Mouse (Mus musculus): ENCODE data around the gene Ndufa12. TPM values are rescaled to one million over a fixed set of nuclear protein-coding genes. Genes with fewer than 3 reads are reported as not detected.

Gene Ndufa12
- total RNA-seq, 1 experiment: 184 TPM

DNA sequence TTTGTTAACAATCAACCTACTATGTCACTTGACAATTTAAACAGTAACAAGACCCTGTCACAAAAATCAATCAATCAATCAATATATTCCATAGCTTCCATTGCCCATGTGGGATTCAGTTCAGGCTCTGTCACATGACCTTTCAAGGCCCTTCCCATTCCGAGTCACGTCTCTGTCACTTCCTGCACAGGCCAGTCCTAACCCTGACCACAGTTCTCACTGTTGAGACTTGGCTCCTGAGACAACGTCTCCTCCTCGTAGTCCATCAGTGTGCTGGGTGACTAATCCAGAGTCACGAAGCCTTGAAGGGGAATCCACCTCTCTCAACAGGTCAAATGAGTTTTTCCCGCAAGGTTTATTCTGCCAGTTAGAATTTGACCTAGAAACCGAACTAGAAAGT, 23.9 kb upstream of the Ndufa12 start:
- Histone ChIP-seq H3K27ac (ENCODE audit: insufficient read depth, low read depth, low read length, poor library complexity, severe bottlenecking) (no peak overlapping the region), H3K4me3 (ENCODE audit: insufficient read depth in 1 of 2, low read depth in 1 of 2, low read length in 2 of 2, poor library complexity in 1 of 2, severe bottlenecking in 1 of 2) (no peak overlapping the region), H3K4me1 (ENCODE audit: control insufficient read depth in 2 of 2, insufficient read depth in 2 of 2, low read length in 2 of 2, poor library complexity in 1 of 2) (peaks cover 0 to 7% of the 10 kb centered on the region in 2 experiments; a peak in 3 of 4 replicates), H3K9me3 (ENCODE audit: control insufficient read depth, insufficient read depth, low read depth, low read length) (no peaks in the 10 kb centered on the region), H3K9ac (ENCODE audit: insufficient read depth, low read depth, low read length, poor library complexity, severe bottlenecking) (no peak overlapping the region), H3K36me3 (ENCODE audit: control insufficient read depth, insufficient read depth, low read length, poor library complexity, severe bottlenecking) (peaks cover 7% of the 10 kb centered on the region; the same call in 1 of the 2 replicates)
- no peak for DNase-seq (ENCODE audit: low read depth, low spot score)
- in situ Hi-C loops (cut with MboI; ENCODE audit: low sequenced_read_pairs in 2 of 2, unreplicated experiment in 2 of 2): no loop called here
- no peak for TF ChIP-seq ZC3H11A (IDR thresholded peaks at IDR 0.05; ENCODE audit: borderline replicate concordance, low read depth, low read length)
- no peak for TF ChIP-seq HCFC1 (IDR thresholded peaks at IDR 0.05; ENCODE audit: borderline replicate concordance, insufficient read depth, low read length)
- no peak for TF ChIP-seq CHD2 (IDR thresholded peaks at IDR 0.05; ENCODE audit: low read depth, low read length)
- no peak for TF ChIP-seq MAFK (IDR thresholded peaks at IDR 0.05; ENCODE audit: insufficient read depth, low read depth, low read length)
- no peak for TF ChIP-seq ZNF384 (IDR thresholded peaks at IDR 0.05; ENCODE audit: low read depth, low read length)

DNA sequence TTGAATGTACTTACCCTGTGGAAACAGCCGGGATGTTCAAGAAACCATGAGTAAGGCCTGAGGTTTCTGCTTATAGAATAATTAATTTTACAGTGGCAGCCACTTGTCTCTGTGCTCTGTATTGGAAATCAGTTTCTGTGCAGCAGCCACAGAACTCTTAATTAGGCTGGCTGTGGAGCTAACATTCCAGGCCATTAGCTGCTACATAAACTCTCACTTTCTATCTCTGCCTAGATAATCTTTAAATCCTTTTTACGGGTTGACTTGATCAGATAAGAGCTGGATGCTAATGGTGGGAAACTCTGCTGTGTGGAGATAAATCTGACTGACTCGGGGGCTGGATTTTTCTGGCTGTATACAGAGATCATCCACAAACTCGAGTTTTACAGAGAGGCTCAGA, 15.3 kb upstream of the Ndufa12 start:
- no peaks in the 10 kb centered on the region for H3K9me3 ChIP-seq (ENCODE audit: control insufficient read depth, insufficient read depth, low read depth, low read length)
- no peak overlapping the region for H3K4me3 ChIP-seq (ENCODE audit: insufficient read depth in 1 of 2, low read depth in 1 of 2, low read length in 2 of 2, poor library complexity in 1 of 2, severe bottlenecking in 1 of 2)
- no peak overlapping the region for H3K9ac ChIP-seq (ENCODE audit: insufficient read depth, low read depth, low read length, poor library complexity, severe bottlenecking)
- no peaks in the 10 kb centered on the region for H3K4me1 ChIP-seq (ENCODE audit: control insufficient read depth in 2 of 2, insufficient read depth in 2 of 2, low read length in 2 of 2, poor library complexity in 1 of 2)
- in situ Hi-C loops (cut with MboI; ENCODE audit: low sequenced_read_pairs in 2 of 2, unreplicated experiment in 2 of 2): no loop called here
- no peak for TF ChIP-seq HCFC1 (IDR thresholded peaks at IDR 0.05; ENCODE audit: borderline replicate concordance, insufficient read depth, low read length)
- no peak for DNase-seq (ENCODE audit: low read depth, low spot score)
- H3K27ac ChIP-seq (ENCODE audit: insufficient read depth, low read depth, low read length, poor library complexity, severe bottlenecking): no peak overlapping the region
- H3K36me3 ChIP-seq (ENCODE audit: control insufficient read depth, insufficient read depth, low read length, poor library complexity, severe bottlenecking): peaks cover 2% of the 10 kb centered on the region; the same call in 1 of the 2 replicates

DNA sequence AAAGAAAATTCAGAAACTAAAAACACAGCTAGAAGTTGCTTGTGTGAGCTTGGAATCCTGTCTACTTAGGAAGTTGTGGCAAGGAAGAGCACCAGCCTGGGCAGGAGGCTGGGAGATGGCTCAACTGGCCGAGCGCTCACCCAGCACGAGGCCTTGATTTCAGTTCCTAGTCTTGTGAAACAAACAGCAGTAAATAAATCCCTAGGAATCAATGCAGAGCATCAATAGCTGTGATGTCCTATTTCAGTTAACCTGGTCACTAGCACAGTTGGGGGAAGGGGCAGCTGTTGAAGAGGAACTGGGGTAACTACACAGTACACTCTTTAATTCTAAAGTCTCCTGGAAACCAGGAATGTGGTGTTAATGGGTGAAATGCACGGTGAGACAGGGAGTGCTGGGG, 6.5 kb downstream of the Ndufa12 start:
- peaks cover 15% of the 10 kb centered on the region for H3K36me3 ChIP-seq (ENCODE audit: control insufficient read depth, insufficient read depth, low read length, poor library complexity, severe bottlenecking)
- H3K27ac ChIP-seq (ENCODE audit: insufficient read depth, low read depth, low read length, poor library complexity, severe bottlenecking): no peak overlapping the region
- H3K4me3 ChIP-seq (ENCODE audit: insufficient read depth in 1 of 2, low read depth in 1 of 2, low read length in 2 of 2, poor library complexity in 1 of 2, severe bottlenecking in 1 of 2): no peak overlapping the region
- no peaks in the 10 kb centered on the region for H3K4me1 ChIP-seq (ENCODE audit: control insufficient read depth in 2 of 2, insufficient read depth in 2 of 2, low read length in 2 of 2, poor library complexity in 1 of 2)
- no peak overlapping the region for H3K9ac ChIP-seq (ENCODE audit: insufficient read depth, low read depth, low read length, poor library complexity, severe bottlenecking)
- in situ Hi-C loops (cut with MboI; ENCODE audit: low sequenced_read_pairs in 2 of 2, unreplicated experiment in 2 of 2): no loop called here
- TF ChIP-seq MAFK (IDR thresholded peaks at IDR 0.05; ENCODE audit: insufficient read depth, low read depth, low read length): no peak
- H3K9me3 ChIP-seq (ENCODE audit: control insufficient read depth, insufficient read depth, low read depth, low read length): no peaks in the 10 kb centered on the region
- DNase-seq (ENCODE audit: low read depth, low spot score): no peak

DNA sequence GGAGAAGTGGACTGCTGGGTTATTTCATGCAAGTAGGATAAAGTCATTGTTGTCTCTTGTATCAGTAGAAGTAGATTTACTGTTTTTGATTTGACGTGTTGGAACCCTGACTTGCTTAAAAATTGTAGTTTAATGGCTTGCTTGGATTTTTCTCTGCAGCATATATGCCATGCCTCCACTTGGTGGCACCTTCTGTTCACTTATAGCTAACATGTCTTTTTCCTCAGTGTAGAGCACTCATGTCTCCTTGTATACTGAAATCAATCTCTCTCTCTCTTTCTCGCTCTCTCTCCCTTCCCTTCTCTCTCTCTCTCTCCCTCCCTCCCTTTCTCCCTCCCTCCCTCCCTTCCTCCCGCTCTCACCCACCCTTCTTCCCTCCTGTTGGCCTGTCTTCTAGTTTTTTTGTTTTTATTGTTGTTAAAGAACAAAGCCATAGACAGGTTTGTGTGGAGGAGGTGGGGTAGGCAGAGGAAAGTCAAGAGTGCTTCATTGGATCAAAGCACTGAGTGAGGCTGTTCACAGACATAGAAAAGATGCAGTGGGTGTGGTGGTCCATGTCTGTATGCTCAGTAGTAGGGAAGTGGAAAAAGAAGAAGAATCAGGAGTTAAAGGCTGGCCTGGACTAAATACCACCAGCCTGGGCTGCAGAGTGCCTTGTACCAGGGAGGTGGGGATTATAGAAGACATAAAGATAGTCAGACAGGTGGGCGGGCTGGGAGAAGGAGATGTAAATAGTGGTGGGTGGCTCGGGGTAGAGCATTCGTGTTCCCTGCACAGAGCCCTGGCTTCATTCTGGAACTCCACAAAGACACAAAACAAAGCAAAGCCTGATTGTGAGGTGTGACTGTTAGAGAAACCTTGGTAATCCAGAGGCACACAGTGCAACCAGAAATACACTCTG, 12.4 kb downstream of the Ndufa12 start:
- Histone ChIP-seq H3K9ac (ENCODE audit: insufficient read depth, low read depth, low read length, poor library complexity, severe bottlenecking) (no peak overlapping the region), H3K36me3 (ENCODE audit: control insufficient read depth, insufficient read depth, low read length, poor library complexity, severe bottlenecking) (peaks cover 10% of the 10 kb centered on the region), H3K4me3 (ENCODE audit: insufficient read depth in 1 of 2, low read depth in 1 of 2, low read length in 2 of 2, poor library complexity in 1 of 2, severe bottlenecking in 1 of 2) (no peak overlapping the region), H3K4me1 (ENCODE audit: control insufficient read depth in 2 of 2, insufficient read depth in 2 of 2, low read length in 2 of 2, poor library complexity in 1 of 2) (no peaks in the 10 kb centered on the region), H3K27ac (ENCODE audit: insufficient read depth, low read depth, low read length, poor library complexity, severe bottlenecking) (no peak overlapping the region), H3K9me3 (ENCODE audit: control insufficient read depth, insufficient read depth, low read depth, low read length) (no peaks in the 10 kb centered on the region)
- in situ Hi-C loops (cut with MboI; ENCODE audit: low sequenced_read_pairs in 2 of 2, unreplicated experiment in 2 of 2): no loop called here
- TF ChIP-seq ZNF384 (IDR thresholded peaks at IDR 0.05; ENCODE audit: low read depth, low read length) (no peak), HCFC1 (IDR thresholded peaks at IDR 0.05; ENCODE audit: borderline replicate concordance, insufficient read depth, low read length) (no peak), CHD2 (IDR thresholded peaks at IDR 0.05; ENCODE audit: low read depth, low read length) (no peak), ZC3H11A (IDR thresholded peaks at IDR 0.05; ENCODE audit: borderline replicate concordance, low read depth, low read length) (no peak), MAFK (IDR thresholded peaks at IDR 0.05; ENCODE audit: insufficient read depth, low read depth, low read length) (no peak)
- no peak for DNase-seq (ENCODE audit: low read depth, low spot score)

DNA sequence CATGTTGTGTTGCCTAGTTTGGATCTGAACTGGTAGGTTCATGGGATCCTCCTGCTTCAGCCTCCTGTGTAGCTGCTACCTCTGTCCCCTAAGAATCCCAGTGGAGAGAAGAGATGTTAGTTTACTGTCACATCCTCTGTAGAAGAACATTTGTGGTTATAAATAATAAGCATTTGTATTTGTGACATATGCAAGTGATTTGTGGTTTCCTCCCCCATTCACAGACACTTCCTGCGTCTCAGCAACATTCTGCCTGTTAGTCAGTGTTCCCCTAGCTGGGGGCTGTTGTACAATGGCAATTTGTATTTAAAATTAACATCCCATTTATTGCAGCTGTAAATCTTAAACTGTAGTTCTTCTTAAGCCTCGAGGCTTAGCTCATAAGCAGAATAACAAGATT, 13.2 kb downstream of the Ndufa12 start:
- H3K36me3 ChIP-seq (ENCODE audit: control insufficient read depth, insufficient read depth, low read length, poor library complexity, severe bottlenecking): peaks cover 10% of the 10 kb centered on the region
- in situ Hi-C loops (cut with MboI; ENCODE audit: low sequenced_read_pairs in 2 of 2, unreplicated experiment in 2 of 2): no loop called here
- H3K9me3 ChIP-seq (ENCODE audit: control insufficient read depth, insufficient read depth, low read depth, low read length): no peaks in the 10 kb centered on the region
- no peaks in the 10 kb centered on the region for H3K4me1 ChIP-seq (ENCODE audit: control insufficient read depth in 2 of 2, insufficient read depth in 2 of 2, low read length in 2 of 2, poor library complexity in 1 of 2)
- H3K4me3 ChIP-seq (ENCODE audit: insufficient read depth in 1 of 2, low read depth in 1 of 2, low read length in 2 of 2, poor library complexity in 1 of 2, severe bottlenecking in 1 of 2): no peak overlapping the region
- no peak for TF ChIP-seq HCFC1 (IDR thresholded peaks at IDR 0.05; ENCODE audit: borderline replicate concordance, insufficient read depth, low read length)
- no peak for TF ChIP-seq ZNF384 (IDR thresholded peaks at IDR 0.05; ENCODE audit: low read depth, low read length)
- no peak for TF ChIP-seq ZC3H11A (IDR thresholded peaks at IDR 0.05; ENCODE audit: borderline replicate concordance, low read depth, low read length)
- no peak for TF ChIP-seq CHD2 (IDR thresholded peaks at IDR 0.05; ENCODE audit: low read depth, low read length)
- DNase-seq (ENCODE audit: low read depth, low spot score): no peak
- H3K9ac ChIP-seq (ENCODE audit: insufficient read depth, low read depth, low read length, poor library complexity, severe bottlenecking): no peak overlapping the region
- H3K27ac ChIP-seq (ENCODE audit: insufficient read depth, low read depth, low read length, poor library complexity, severe bottlenecking): no peak overlapping the region
